Mouse (Mus musculus): ENCODE data around the gene Bcl2l13. TPM values are rescaled to one million over a fixed set of nuclear protein-coding genes. Genes with fewer than 3 reads are reported as not detected.
"Not testable (repeated sequence)": the region's sequence is repeated elsewhere in the genome, so short reads cannot be mapped to it uniquely, and the experiment has no call there.

Bcl2l13 gene
- polyA plus RNA-seq, 1 experiment from 2014 or later: 49.6 TPM

DNA sequence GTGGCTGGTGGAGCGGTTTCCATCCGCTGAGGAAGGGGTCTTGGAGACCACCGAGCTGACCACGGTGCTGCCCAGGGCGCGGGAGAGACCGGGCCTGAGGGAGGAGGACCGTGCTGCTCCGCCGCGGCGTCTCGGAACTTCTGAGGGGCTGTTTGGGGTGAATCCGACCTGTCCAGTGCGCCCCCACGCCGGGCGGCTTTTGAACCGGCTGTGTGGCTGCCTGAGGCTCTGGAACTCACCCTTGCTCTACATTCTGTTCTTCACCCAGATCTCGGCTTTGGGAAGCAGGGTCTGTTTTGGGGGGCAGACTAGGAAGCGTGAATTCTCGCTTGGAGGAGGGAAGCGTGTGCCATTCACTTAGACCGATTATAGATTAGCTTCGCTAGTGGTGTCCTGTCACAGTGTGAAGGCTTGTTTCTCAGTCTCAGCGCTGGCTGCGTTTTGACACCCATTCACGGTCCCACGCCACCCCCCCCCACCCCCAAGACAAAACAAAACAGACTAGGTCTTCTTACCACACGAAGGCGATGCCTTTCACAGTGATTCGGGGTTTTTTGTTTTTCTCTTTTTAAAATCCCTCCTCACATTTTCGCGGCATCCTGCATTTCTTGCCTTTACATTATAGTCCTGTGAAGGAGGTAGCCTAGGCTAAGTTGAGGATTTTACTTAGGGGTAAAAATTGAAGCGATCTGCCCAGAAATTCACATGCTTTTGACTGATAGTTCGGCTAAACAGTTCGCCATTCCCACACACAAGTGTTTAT lies 558 bp downstream of the Bcl2l13 start:
- Histone ChIP-seq H3K9ac (peak overlapping the region; percentile 95), H3K4me2 (peak overlapping the region; percentile 65), H3K4me1 (peaks cover 14% of the 10 kb centered on the region), H3K27me3 (0 out of 2 replicates have a peak, but pooled peaks cover 5% of the 10 kb centered on the region), H3K27ac (peak overlapping the region; percentile 96), H3K9me3 (no peaks in the 10 kb centered on the region), H3K4me3 (replicated peaks) (peak overlapping the region; percentile 92), H3K36me3 (replicated peaks) (peaks cover 4% of the 10 kb centered on the region; the same call in 1 of the 2 replicates)
- 5% methylated on average over 33 of the region's 37 CpGs for WGBS
- peak; percentile 87 for ATAC-seq (ENCODE audit: low FRiP score)

DNA sequence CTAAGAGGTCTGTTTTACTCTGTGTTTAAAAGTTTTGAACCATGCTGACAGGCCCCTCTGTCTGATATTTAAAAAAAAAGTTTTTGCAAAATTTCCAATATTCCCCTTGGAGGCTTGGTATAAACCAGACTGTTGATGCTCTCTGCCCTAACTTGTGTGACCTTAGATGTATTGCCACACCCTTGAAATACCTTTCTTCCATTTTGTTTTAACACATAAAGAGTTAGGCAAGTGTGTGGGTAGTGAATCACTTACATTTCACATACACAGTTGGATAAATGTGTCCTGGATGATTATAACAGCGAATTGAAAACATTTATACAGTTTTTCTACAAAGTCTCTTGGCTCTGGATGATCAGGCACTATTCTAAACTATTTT lies 1.1 kb downstream of the Bcl2l13 start:
- Histone ChIP-seq H3K9ac (peak overlapping the region; percentile 95), H3K4me1 (peaks cover 14% of the 10 kb centered on the region), H3K4me2 (peak overlapping the region; percentile 65)

DNA sequence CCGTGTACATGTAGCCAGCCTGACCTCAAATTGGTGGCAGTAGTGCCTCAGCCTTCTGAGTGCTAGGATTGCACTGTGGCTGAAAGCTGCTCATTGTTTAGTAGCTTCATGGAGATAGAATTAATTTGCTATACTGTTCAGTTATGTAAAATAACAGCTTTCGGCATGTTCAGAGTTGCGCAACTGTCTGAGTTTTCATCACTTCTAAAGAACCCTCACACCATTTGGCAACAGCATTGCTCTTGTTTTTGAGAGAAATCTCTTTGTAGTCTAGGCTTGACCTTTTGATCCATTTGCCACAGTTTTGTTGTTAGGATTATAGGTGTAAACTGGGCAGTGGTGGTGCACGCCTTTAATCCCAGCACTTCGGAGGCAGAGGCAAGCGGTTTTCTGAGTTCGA lies 4.2 kb downstream of the Bcl2l13 start:
- WGBS: 97% methylated on average over 7 of the region's 7 CpGs
- no peak overlapping the region for H3K4me2 ChIP-seq
- ATAC-seq (ENCODE audit: low FRiP score): no peak
- H3K9me3 ChIP-seq: no peaks in the 10 kb centered on the region
- no peak overlapping the region for H3K27ac ChIP-seq
- peaks cover 4% of the 10 kb centered on the region; the same call in 1 of the 2 replicates for H3K36me3 ChIP-seq (replicated peaks)
- H3K4me1 ChIP-seq: peaks cover 14% of the 10 kb centered on the region
- H3K4me3 ChIP-seq (replicated peaks): no peak overlapping the region
- no peaks in the 10 kb centered on the region for H3K27me3 ChIP-seq
- H3K9ac ChIP-seq: no peak overlapping the region

More for the DNA sequence above, 1.1 kb downstream of the Bcl2l13 start:
- Histone ChIP-seq H3K9me3 (no peaks in the 10 kb centered on the region), H3K36me3 (replicated peaks) (peaks cover 4% of the 10 kb centered on the region; the same call in 1 of the 2 replicates), H3K27ac (no peak overlapping the region), H3K4me3 (replicated peaks) (peak overlapping the region; percentile 92), H3K27me3 (0 out of 2 replicates have a peak, but pooled peaks cover 4% of the 10 kb centered on the region)
- 71% methylated on average over 1 of the region's 1 CpGs for WGBS
- ATAC-seq (ENCODE audit: low FRiP score): no peak

DNA sequence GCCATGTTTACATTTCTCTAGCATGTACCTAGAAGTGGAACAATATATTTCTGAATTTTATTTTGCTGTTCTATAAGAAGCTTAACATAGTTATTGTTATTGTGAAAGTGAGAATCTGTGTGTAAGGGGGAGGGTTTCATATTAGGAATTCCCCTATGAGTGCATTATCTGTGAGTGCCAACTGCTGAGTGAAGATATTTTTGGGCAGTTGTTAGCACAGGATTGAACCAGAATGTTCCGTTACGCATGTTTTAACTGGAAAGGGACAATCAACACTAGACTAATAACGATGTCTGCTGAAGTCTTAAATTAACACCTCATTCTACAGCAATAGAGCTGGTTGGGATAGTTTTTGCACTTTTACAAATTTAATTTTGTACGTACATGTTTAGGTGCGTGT lies 5.7 kb downstream of the Bcl2l13 start:
- Histone ChIP-seq H3K4me2 (no peak overlapping the region), H3K36me3 (replicated peaks) (peaks cover 4% of the 10 kb centered on the region; the same call in 1 of the 2 replicates), H3K4me3 (replicated peaks) (no peak overlapping the region), H3K4me1 (peaks cover 10% of the 10 kb centered on the region), H3K27me3 (no peaks in the 10 kb centered on the region), H3K27ac (no peak overlapping the region), H3K9me3 (no peaks in the 10 kb centered on the region), H3K9ac (no peak overlapping the region)
- WGBS: 97% methylated on average over 5 of the region's 5 CpGs
- ATAC-seq (ENCODE audit: low FRiP score): no peak

DNA sequence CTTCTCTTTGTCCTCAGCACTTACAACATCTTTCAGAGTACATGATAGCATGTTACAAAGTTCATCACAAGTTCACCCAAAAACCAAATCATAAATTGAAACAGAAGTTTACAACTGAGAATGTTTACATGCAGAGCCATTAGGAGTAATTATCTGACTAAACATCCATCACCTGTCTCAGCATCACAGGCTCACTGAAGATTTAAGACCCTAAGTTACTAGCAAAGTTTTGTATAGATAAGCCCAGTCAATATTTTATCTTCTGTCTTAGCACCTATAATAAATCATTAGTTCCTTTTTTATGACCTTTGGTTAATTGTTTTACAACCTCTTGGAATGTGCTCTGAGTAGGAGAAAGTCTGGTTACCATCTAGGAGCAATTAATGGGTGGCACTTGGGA lies 14.7 kb downstream of the Bcl2l13 start:
- not testable (repeated sequence) for H3K9ac ChIP-seq; H3K27me3 ChIP-seq; H3K4me1 ChIP-seq; H3K27ac ChIP-seq; ATAC-seq (ENCODE audit: low FRiP score); H3K4me2 ChIP-seq; H3K9me3 ChIP-seq; H3K4me3 ChIP-seq (replicated peaks)
- H3K36me3 ChIP-seq (replicated peaks): peaks cover 43% of the 10 kb centered on the region

DNA sequence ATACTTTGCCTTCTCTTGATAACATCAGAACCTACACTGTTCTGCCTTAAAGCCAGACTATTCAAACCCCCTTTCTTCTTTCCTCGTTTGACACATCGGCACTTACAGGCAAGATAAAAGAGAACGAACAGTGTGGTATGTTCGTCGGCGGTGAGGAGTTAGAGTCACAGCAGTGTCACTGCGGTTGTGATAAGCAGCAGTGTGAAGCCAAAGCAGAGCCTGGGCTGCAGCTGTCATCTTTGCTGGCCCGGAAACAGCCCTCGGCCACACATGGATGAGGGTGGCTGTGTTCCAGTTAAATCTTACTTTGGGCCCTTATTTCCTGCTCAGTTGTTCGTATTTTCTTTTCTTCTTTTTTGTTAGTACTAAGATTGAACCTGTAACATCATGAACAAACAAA lies 18.4 kb downstream of the Bcl2l13 start:
- H3K27me3 ChIP-seq: no peaks in the 10 kb centered on the region
- no peak overlapping the region for H3K4me2 ChIP-seq
- peaks cover 35% of the 10 kb centered on the region for H3K36me3 ChIP-seq (replicated peaks)
- H3K4me3 ChIP-seq (replicated peaks): no peak overlapping the region
- H3K27ac ChIP-seq: no peak overlapping the region
- no peaks in the 10 kb centered on the region for H3K9me3 ChIP-seq
- ATAC-seq (ENCODE audit: low FRiP score): no peak
- WGBS: 95% methylated on average over 10 of the region's 10 CpGs
- H3K4me1 ChIP-seq: peaks cover 8% of the 10 kb centered on the region
- H3K9ac ChIP-seq: no peak overlapping the region

DNA sequence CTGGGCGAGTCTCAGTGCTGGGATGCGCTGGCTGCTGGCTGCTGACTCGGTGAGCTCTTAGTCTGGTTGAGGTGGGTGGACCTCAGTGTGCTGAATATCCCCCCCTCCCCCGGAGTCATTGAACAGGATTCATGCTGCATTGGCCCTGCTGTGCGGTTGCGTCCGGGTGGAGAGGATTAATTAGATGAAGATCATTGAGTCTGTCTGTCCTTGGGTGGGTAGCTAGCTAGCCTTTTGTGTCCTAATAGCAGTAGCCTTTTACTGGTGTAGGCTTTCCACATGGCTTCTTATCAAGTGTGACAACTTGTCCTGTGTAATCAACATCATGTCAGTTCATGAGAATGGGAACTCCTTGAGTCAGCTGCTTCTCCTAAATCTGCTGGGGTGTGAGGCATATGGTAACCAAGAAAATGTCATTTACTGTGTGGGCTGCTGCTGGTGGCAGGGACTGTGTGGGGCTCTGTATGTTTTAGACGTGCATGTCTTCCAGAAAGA lies 22.3 kb downstream of the Bcl2l13 start:
- Histone ChIP-seq H3K36me3 (replicated peaks) (peaks cover 30% of the 10 kb centered on the region), H3K4me1 (peaks cover 8% of the 10 kb centered on the region), H3K4me3 (replicated peaks) (no peak overlapping the region), H3K27ac (peak overlapping the region; percentile 63), H3K9me3 (no peaks in the 10 kb centered on the region), H3K4me2 (no peak overlapping the region), H3K9ac (no peak overlapping the region), H3K27me3 (no peaks in the 10 kb centered on the region)
- 25% methylated on average over 8 of the region's 8 CpGs for WGBS
- ATAC-seq (ENCODE audit: low FRiP score): peak; percentile 80

DNA sequence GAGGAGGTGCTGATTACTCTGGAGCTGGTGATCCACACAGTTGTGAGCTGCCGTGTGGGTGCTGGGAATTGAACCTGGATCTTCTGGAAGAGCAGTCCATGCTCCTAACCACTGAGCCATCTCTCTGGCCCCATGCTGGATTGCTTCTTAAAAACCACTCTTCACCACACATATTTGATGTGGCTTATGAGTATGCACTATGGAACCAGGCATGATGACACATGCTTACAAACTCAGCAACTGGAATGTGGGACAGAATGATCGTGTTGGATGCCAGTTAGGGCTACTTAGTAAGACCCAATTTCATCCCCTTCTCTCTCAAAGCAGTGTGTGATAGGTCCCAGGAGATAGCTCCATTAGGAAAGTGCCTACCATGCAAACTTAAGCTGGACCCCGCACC lies 24.1 kb downstream of the Bcl2l13 start:
- H3K4me3 ChIP-seq (replicated peaks): no peak overlapping the region
- no peak overlapping the region for H3K27ac ChIP-seq
- WGBS: 95% methylated on average over 3 of the region's 3 CpGs
- H3K9ac ChIP-seq: no peak overlapping the region
- H3K27me3 ChIP-seq: no peaks in the 10 kb centered on the region
- no peak for ATAC-seq (ENCODE audit: low FRiP score)
- H3K4me1 ChIP-seq: peaks cover 8% of the 10 kb centered on the region
- H3K36me3 ChIP-seq (replicated peaks): peaks cover 24% of the 10 kb centered on the region
- H3K9me3 ChIP-seq: no peaks in the 10 kb centered on the region
- no peak overlapping the region for H3K4me2 ChIP-seq

DNA sequence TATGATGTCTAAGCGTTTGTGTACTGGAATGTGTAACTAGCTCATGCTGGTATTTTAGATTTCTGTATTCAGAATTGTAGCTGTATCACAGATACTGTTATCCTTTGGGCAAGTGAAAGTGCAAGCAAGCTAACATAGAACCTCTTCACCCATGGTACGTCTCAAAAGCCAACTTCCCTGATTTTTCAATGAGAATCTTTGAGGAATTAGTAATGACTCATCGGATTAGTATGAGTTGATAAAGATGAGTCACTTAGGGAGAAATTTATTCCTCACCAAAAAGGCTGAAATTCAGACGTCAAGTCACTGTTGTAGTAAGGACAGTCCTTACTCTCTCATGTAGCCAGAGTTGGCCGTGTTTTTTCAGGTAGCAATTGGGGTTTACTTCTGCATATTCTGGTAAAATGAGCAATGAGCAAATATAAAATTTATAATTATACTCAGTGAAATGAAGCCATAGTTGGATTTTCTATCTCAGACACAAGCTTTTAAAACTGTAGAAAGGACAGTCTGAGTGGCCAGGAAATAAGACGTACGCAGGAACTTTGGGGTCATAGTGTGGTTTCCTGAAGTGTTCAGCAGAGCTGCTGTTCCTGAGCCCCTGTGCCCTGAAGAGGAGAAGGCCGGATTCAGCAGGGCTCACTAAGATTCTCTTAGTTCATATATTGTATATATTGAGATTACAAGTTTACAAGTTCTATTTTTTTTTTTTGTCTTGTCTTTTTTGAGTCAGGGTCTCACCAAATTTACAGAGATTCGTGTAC lies 30.2 kb downstream of the Bcl2l13 start:
- no peaks in the 10 kb centered on the region for H3K4me1 ChIP-seq
- H3K27ac ChIP-seq: no peak overlapping the region
- ATAC-seq (ENCODE audit: low FRiP score): no peak
- no peaks in the 10 kb centered on the region for H3K27me3 ChIP-seq
- H3K9me3 ChIP-seq: no peaks in the 10 kb centered on the region
- H3K4me3 ChIP-seq (replicated peaks): no peak overlapping the region
- no peak overlapping the region for H3K4me2 ChIP-seq
- H3K9ac ChIP-seq: no peak overlapping the region
- H3K36me3 ChIP-seq (replicated peaks): peaks cover 28% of the 10 kb centered on the region
- WGBS: 92% methylated on average over 9 of the region's 9 CpGs

DNA sequence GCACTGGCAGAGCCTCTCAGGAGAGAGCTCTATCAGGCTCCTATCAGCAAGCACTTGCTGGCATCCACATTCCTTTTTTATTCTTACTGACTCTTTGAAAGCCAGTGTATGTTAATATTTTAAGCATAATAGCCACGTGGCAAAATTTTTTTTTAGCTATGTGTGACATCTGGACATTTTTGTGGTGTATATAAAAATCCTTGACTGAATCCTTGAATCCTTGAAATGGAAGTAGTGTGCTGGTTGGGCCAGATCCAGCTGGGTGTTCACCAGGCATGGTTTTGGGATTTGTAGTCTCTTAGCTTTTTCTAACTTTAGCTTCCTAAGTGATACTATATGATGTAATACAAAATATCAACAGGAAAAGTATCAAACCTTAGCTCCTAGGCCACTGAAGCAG lies 32.8 kb downstream of the Bcl2l13 start:
- H3K4me2 ChIP-seq: no peak overlapping the region
- no peak overlapping the region for H3K27ac ChIP-seq
- ATAC-seq (ENCODE audit: low FRiP score): no peak
- no peaks in the 10 kb centered on the region for H3K4me1 ChIP-seq
- no peaks in the 10 kb centered on the region for H3K9me3 ChIP-seq
- peaks cover 17% of the 10 kb centered on the region for H3K36me3 ChIP-seq (replicated peaks)
- no peaks in the 10 kb centered on the region for H3K27me3 ChIP-seq
- 83% methylated on average over 1 of the region's 1 CpGs for WGBS
- no peak overlapping the region for H3K9ac ChIP-seq
- no peak overlapping the region for H3K4me3 ChIP-seq (replicated peaks)

DNA sequence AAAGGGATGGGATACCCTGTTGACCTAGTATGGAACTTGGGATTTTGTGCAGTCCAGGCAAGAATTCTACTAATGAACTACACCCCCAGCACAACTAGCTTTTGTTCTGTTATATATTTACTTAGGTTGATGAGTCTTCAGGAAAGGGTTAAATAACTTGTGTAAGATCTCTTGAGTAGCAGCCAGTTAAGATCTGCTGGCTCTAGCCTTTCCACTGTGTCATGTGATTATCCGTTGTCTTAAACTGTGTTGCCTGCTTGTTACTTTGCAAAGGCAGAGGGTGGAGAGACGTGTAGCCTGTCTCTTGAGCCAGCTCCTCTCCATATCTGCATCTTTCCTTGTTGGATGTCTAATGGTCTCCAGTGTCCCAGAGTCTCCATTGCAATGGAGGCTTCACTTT lies 35.3 kb downstream of the Bcl2l13 start:
- H3K4me3 ChIP-seq (replicated peaks): no peak overlapping the region
- ATAC-seq (ENCODE audit: low FRiP score): no peak
- no peaks in the 10 kb centered on the region for H3K27me3 ChIP-seq
- H3K4me1 ChIP-seq: no peaks in the 10 kb centered on the region
- peaks cover 10% of the 10 kb centered on the region for H3K36me3 ChIP-seq (replicated peaks)
- no peak overlapping the region for H3K4me2 ChIP-seq
- H3K9ac ChIP-seq: no peak overlapping the region
- H3K9me3 ChIP-seq: no peaks in the 10 kb centered on the region
- 81% methylated on average over 2 of the region's 2 CpGs for WGBS
- H3K27ac ChIP-seq: no peak overlapping the region

DNA sequence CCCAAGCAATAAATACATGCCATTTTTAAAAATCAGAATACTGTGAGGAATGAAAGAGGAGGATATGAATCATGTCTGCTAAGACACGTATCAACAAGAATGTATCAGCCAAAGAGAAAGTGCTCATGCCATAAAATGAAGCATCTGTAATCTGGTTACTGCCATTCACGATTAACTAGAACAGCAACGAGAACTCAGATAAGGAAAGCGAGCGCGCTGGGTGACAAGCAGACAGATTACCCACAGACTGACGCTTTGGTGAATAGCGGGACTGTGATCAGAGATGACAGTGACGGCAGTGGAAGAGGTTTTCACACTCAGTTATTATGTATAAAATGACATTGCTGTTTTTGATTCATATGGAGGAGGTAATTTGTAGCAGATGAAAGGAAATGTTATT lies 37.9 kb downstream of the Bcl2l13 start:
- H3K4me2 ChIP-seq: no peak overlapping the region
- H3K36me3 ChIP-seq (replicated peaks): peaks cover 21% of the 10 kb centered on the region
- H3K27me3 ChIP-seq: no peaks in the 10 kb centered on the region
- WGBS: 88% methylated on average over 9 of the region's 9 CpGs
- no peaks in the 10 kb centered on the region for H3K9me3 ChIP-seq
- no peak overlapping the region for H3K9ac ChIP-seq
- H3K27ac ChIP-seq: no peak overlapping the region
- no peaks in the 10 kb centered on the region for H3K4me1 ChIP-seq
- H3K4me3 ChIP-seq (replicated peaks): no peak overlapping the region
- no peak for ATAC-seq (ENCODE audit: low FRiP score)

All from forebrain, embryonic 12.5 days (tissue).